Mouse (Mus musculus): ENCODE measurements around the gene Rab30. TPM values are rescaled to one million over a fixed set of nuclear protein-coding genes. Genes with fewer than 3 reads are reported as not detected.

Rab30 gene
- polyA plus RNA-seq, 1 experiment from 2014 or later, result 422 TPM

DNA sequence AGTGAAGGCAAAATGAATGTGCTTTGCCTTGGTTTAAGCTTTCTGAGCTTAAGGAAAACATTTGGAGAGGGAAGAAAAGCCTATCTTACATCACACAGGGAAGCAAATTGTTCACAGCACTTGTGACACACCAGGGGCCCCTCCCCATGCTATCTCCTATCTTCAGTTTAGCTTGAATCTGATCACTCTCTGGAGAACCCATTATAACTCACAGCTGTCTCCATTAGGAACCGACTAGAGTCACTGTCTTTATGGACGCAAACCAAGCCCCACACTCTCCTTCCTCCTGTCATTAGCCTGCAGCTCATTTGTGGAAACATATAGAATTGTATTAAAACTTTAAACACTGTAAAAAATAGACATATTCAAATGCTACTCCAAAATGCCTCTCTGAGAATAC is 31.8 kb upstream of the Rab30 start:
- Histone ChIP-seq H3K4me2 (replicated peaks; ENCODE audit: low read depth) (no peak overlapping the region), H3K27me3 (replicated peaks; ENCODE audit: control insufficient read depth, insufficient read depth, low read length) (no peaks in the 10 kb centered on the region), H3K36me3 (ENCODE audit: control insufficient read depth, insufficient read depth) (no peaks in the 10 kb centered on the region), H3K27ac (ENCODE audit: low read depth, low read length) (no peak overlapping the region), H3K9ac (ENCODE audit: low read depth, low read length) (no peak overlapping the region), H3K9me3 (ENCODE audit: control insufficient read depth) (no peaks in the 10 kb centered on the region), H3K4me3 (ENCODE audit: low read depth, low read length) (no peak overlapping the region), H3K4me1 (replicated peaks; ENCODE audit: control insufficient read depth, insufficient read depth, low read length) (no peaks in the 10 kb centered on the region)
- TF ChIP-seq CTCF (IDR thresholded peaks at IDR 0.05; ENCODE audit: low read depth), result no peak
- ATAC-seq, result no peak
- WGBS, result 27% methylated on average over 2 of the region's 2 CpGs

DNA sequence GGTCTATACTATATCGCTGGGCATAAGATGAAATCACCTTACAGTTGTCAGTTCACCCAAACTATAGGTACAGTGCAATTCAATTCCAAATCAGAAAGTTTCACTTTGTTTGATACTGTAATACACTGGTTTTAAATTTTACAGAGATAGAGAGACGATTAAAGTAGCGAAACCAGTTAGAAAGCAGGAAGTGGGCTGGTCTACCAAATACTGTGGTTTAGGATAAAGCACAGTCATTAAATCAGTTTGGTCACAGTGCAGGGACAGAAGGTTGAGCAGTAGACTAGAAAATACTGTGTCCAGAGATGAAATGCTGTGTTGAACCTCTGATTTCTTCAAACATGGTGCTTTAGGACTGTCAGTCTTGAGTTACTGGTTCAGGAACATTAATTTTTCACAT is 29.8 kb upstream of the Rab30 start:
- no peak for TF ChIP-seq CTCF (IDR thresholded peaks at IDR 0.05; ENCODE audit: low read depth)
- Histone ChIP-seq H3K27ac (ENCODE audit: low read depth, low read length) (no peak overlapping the region), H3K4me3 (ENCODE audit: low read depth, low read length) (no peak overlapping the region), H3K4me2 (replicated peaks; ENCODE audit: low read depth) (no peak overlapping the region), H3K9me3 (ENCODE audit: control insufficient read depth) (no peaks in the 10 kb centered on the region), H3K27me3 (replicated peaks; ENCODE audit: control insufficient read depth, insufficient read depth, low read length) (no peaks in the 10 kb centered on the region), H3K4me1 (replicated peaks; ENCODE audit: control insufficient read depth, insufficient read depth, low read length) (no peaks in the 10 kb centered on the region), H3K36me3 (ENCODE audit: control insufficient read depth, insufficient read depth) (no peaks in the 10 kb centered on the region), H3K9ac (ENCODE audit: low read depth, low read length) (no peak overlapping the region)
- ATAC-seq, result no peak
- WGBS, result 74% methylated on average over 3 of the region's 3 CpGs

DNA sequence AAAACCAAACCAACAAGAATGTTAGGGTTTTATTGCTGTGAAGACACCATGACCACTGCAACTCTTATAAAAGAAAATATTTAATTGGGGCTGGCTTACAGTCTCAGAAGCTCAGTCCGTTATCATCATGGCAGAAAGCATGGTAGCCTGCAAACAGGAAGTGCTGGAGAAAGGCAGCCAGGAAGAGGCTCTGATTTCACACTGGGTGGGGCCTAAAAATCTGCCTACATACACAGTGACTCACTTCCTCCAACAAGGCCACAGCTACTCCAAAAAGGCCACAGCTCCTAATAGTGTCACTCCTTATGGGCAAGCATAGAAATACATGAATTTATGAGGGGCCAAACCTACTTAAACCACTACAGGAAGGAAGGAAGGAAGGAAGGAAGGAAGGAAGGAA is 26.3 kb upstream of the Rab30 start:
- Histone ChIP-seq H3K36me3 (ENCODE audit: control insufficient read depth, insufficient read depth) (no peaks in the 10 kb centered on the region), H3K27me3 (replicated peaks; ENCODE audit: control insufficient read depth, insufficient read depth, low read length) (no peaks in the 10 kb centered on the region), H3K9ac (ENCODE audit: low read depth, low read length) (no peak overlapping the region), H3K9me3 (ENCODE audit: control insufficient read depth) (no peaks in the 10 kb centered on the region), H3K4me3 (ENCODE audit: low read depth, low read length) (no peak overlapping the region), H3K4me2 (replicated peaks; ENCODE audit: low read depth) (no peak overlapping the region), H3K27ac (ENCODE audit: low read depth, low read length) (no peak overlapping the region), H3K4me1 (replicated peaks; ENCODE audit: control insufficient read depth, insufficient read depth, low read length) (no peaks in the 10 kb centered on the region)
- no peak for TF ChIP-seq CTCF (IDR thresholded peaks at IDR 0.05; ENCODE audit: low read depth)
- WGBS, result 94% methylated on average over 1 of the region's 1 CpGs
- no peak for ATAC-seq

DNA sequence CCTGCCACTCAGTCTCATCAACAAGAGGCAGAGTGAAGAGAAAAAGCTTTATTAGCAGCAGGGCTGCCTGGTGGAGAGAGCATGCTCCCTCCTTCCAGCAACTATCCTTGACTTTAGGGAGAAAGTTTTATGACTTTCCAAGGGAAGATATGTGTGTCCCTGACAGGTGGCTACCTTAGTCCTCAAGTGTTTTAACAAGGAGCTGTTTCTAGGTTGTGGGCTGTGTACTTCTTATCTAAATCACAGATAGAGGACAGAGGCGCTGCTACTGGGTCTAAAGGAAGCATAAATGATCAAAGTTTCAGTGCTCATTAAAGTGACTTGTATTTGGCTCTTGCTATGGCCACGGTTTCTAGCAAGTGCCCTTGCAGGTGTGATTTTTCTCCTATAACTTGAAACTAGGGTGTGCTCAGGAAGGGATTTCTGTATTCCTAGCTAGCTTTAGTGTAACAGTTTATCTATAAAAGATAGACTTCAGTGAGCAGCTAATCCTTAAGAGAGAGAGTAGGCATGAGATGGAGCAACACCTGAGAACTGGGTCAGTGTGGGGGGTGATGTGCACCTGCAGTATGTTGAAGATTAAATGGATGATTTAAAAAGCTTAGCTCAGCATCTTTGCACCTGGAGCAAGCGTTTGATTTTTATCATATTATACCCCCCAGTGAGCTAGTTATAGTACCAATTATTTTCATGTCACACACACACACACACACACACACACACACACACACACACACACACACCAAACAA is 21.1 kb upstream of the Rab30 start:
- Histone ChIP-seq H3K4me2 (replicated peaks; ENCODE audit: low read depth) (no peak overlapping the region), H3K4me3 (ENCODE audit: low read depth, low read length) (no peak overlapping the region), H3K9me3 (ENCODE audit: control insufficient read depth) (no peaks in the 10 kb centered on the region), H3K27me3 (replicated peaks; ENCODE audit: control insufficient read depth, insufficient read depth, low read length) (0 out of 2 replicates have a peak, but pooled peaks cover 2% of the 10 kb centered on the region), H3K4me1 (replicated peaks; ENCODE audit: control insufficient read depth, insufficient read depth, low read length) (no peaks in the 10 kb centered on the region), H3K36me3 (ENCODE audit: control insufficient read depth, insufficient read depth) (no peaks in the 10 kb centered on the region), H3K9ac (ENCODE audit: low read depth, low read length) (no peak overlapping the region), H3K27ac (ENCODE audit: low read depth, low read length) (no peak overlapping the region)
- no peak for TF ChIP-seq CTCF (IDR thresholded peaks at IDR 0.05; ENCODE audit: low read depth)
- 31% methylated on average over 3 of the region's 3 CpGs for WGBS
- no peak for ATAC-seq

DNA sequence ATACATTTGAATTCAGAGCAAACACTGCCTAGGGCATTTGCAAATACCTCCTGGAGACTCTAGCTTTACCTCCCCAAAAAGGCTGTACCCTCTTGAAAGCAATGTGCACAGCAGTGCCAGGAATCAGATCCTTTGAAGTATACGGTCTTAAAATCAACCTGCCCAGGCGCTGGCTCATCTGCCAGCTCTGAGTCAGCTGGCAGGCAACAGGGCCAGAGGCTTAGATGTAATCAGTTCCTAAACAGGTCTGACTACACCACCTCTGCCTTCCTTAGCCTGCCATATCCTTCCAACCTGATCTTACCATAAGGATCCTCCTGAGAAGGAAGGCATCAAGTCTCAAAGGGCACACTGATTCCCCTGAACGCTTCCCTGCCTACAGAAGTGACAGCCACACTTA is 17.7 kb upstream of the Rab30 start:
- H3K4me2 ChIP-seq (replicated peaks; ENCODE audit: low read depth), result no peak overlapping the region
- H3K27ac ChIP-seq (ENCODE audit: low read depth, low read length), result no peak overlapping the region
- H3K9me3 ChIP-seq (ENCODE audit: control insufficient read depth), result no peaks in the 10 kb centered on the region
- no peaks in the 10 kb centered on the region for H3K4me1 ChIP-seq (replicated peaks; ENCODE audit: control insufficient read depth, insufficient read depth, low read length)
- no peak for ATAC-seq
- no peak for TF ChIP-seq CTCF (IDR thresholded peaks at IDR 0.05; ENCODE audit: low read depth)
- H3K36me3 ChIP-seq (ENCODE audit: control insufficient read depth, insufficient read depth), result no peaks in the 10 kb centered on the region
- WGBS, result 31% methylated on average over 3 of the region's 3 CpGs
- 0 out of 2 replicates have a peak, but pooled peaks cover 2% of the 10 kb centered on the region for H3K27me3 ChIP-seq (replicated peaks; ENCODE audit: control insufficient read depth, insufficient read depth, low read length)
- no peak overlapping the region for H3K9ac ChIP-seq (ENCODE audit: low read depth, low read length)
- no peak overlapping the region for H3K4me3 ChIP-seq (ENCODE audit: low read depth, low read length)

DNA sequence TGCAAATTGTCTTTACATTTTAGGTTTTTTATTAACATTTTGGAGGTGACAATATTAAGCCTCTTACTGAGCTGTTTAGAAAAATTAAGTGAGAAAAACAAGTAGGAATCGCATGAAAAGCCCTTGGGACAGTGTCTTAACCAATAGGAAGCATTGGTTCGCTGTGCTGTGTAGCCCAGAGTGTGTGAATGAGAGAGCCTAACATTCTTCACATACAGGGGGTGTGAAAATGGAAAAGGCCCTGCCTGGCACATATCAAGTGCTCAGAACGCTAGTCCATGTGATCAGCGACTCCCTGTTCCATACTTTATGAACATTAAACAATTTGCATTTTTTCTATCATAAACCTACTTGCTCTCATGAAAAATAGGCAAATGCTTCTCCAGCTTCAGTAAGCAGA is 17.1 kb upstream of the Rab30 start:
- H3K4me1 ChIP-seq (replicated peaks; ENCODE audit: control insufficient read depth, insufficient read depth, low read length), result no peaks in the 10 kb centered on the region
- no peak overlapping the region for H3K27ac ChIP-seq (ENCODE audit: low read depth, low read length)
- 0 out of 2 replicates have a peak, but pooled peaks cover 2% of the 10 kb centered on the region for H3K27me3 ChIP-seq (replicated peaks; ENCODE audit: control insufficient read depth, insufficient read depth, low read length)
- no peak for ATAC-seq
- no peak overlapping the region for H3K4me2 ChIP-seq (replicated peaks; ENCODE audit: low read depth)
- no peaks in the 10 kb centered on the region for H3K36me3 ChIP-seq (ENCODE audit: control insufficient read depth, insufficient read depth)
- TF ChIP-seq CTCF (IDR thresholded peaks at IDR 0.05; ENCODE audit: low read depth), result no peak
- no peak overlapping the region for H3K4me3 ChIP-seq (ENCODE audit: low read depth, low read length)
- no peaks in the 10 kb centered on the region for H3K9me3 ChIP-seq (ENCODE audit: control insufficient read depth)
- H3K9ac ChIP-seq (ENCODE audit: low read depth, low read length), result no peak overlapping the region
- 65% methylated on average over 4 of the region's 4 CpGs for WGBS
